Mouse (Mus musculus) mesoderm, embryonic 11.5 days (tissue): ENCODE measurements around the gene Fam198a.
"Not testable (repeated sequence)": the region's sequence is repeated elsewhere in the genome, so short reads cannot be mapped to it uniquely, and the experiment has no call there.

Experiments
- DNase-seq: peaks from one replicate; pipeline ENCODE4 v3.0.0-alpha.2; 2012; ENCODE audit warnings: low read depth, low spot score

Fam198a gene

GRCm38 (mm10) chr9:122021171-122021570 is 70.4 kb downstream of the Fam198a start:
- not testable (repeated sequence) for DNase-seq

- DNase-seq: no peak
These were observed 70.8 kb downstream of the Fam198a start for GRCm38 (mm10) chr9:122021581-122021980.

- DNase-seq: no peak
These were observed 72.0 kb downstream of the Fam198a start for GRCm38 (mm10) chr9:122022776-122023175.

- DNase-seq: no peak
These were observed 73.1 kb downstream of the Fam198a start for GRCm38 (mm10) chr9:122023873-122024272.

GRCm38 (mm10) chr9:122024419-122024818 is 73.6 kb downstream of the Fam198a start:
- DNase-seq: no peak

- DNase-seq: no peak
These were observed 75.2 kb downstream of the Fam198a start for GRCm38 (mm10) chr9:122025855-122026590.

- DNase-seq: no peak
These were observed 76.5 kb downstream of the Fam198a start for GRCm38 (mm10) chr9:122027081-122027913.

- DNase-seq: no peak
These were observed 77.3 kb downstream of the Fam198a start for GRCm38 (mm10) chr9:122027914-122028745.

GRCm38 (mm10) chr9:122029765-122030164 is 79.0 kb downstream of the Fam198a start:
- no peak for DNase-seq
